Mouse (Mus musculus): ENCODE results near the gene Pde3b.

GRCm38 (mm10) chr7:114479779-114480178 lies 64.7 kb downstream of the Pde3b start:
- TF ChIP-seq E2F4 (IDR thresholded peaks at IDR 0.05; ENCODE audit: insufficient replicate concordance, low read depth, low read length) (no peak), USF1 (IDR thresholded peaks at IDR 0.05; ENCODE audit: low read depth, low read length) (no peak), CTCF (conservative IDR thresholded peaks at IDR 0.05 in 1 of 2, IDR thresholded peaks at IDR 0.05 in 1 of 2; ENCODE audit: low read depth in 2 of 2, low read length in 2 of 2) (no peak), POLR2A (IDR thresholded peaks at IDR 0.05; ENCODE audit: low read depth, low read length) (no peak), RCOR1 (conservative IDR thresholded peaks at IDR 0.05; ENCODE audit: low read depth, low read length) (no peak), MAX (IDR thresholded peaks at IDR 0.05; ENCODE audit: low read length) (no peak)

Measured in CH12.LX (cell line).